Mouse (Mus musculus) lung, embryonic 14.5 days (tissue): ENCODE data around the gene Dcun1d2. TPM values are rescaled to one million over a fixed set of nuclear protein-coding genes. Genes with fewer than 3 reads are reported as not detected.

Source experiments
- ATAC-seq: fragments of 200-750 bp; cut with Nextera tagmentation; 2 replicates; pipeline ENCODE4 v1.8.0; 2017; ENCODE audit warnings: mild to moderate bottlenecking, moderate TSS enrichment, moderate library complexity; ENCODE audit not compliant: insufficient read depth
- DNase-seq: peaks from one replicate; pipeline ENCODE4 v3.0.0-alpha.2; 2015
- H3K27ac ChIP-seq: fragments of 300-500 bp; sonication (generic); 2 replicates; pipeline ENCODE4 v1.5.1; 2014; ENCODE audit warnings: low read depth, mild to moderate bottlenecking, moderate library complexity
- H3K27me3 ChIP-seq: fragments of 300-500 bp; sonication (generic); 2 replicates; pipeline ENCODE4 v1.6.1; 2014; ENCODE audit warnings: low read length, control low read depth; ENCODE audit not compliant: insufficient read depth
- H3K36me3 ChIP-seq: fragments of 300-500 bp; sonication (generic); 2 replicates; pipeline ENCODE4 v1.6.1; 2014; ENCODE audit warnings: control low read depth; ENCODE audit not compliant: insufficient read depth
- H3K4me1 ChIP-seq: fragments of 300-500 bp; sonication (generic); 2 replicates; pipeline ENCODE4 v1.6.1; 2014; ENCODE audit warnings: antibody characterized with exemption, control low read depth; ENCODE audit not compliant: insufficient read depth
- H3K4me2 ChIP-seq: fragments of 300-500 bp; sonication (generic); 2 replicates; pipeline ENCODE4 v1.6.1; 2014; ENCODE audit warnings: mild to moderate bottlenecking
- H3K4me3 ChIP-seq: fragments of 300-500 bp; sonication (generic); 2 replicates; pipeline ENCODE4 v1.5.1; 2014; ENCODE audit warnings: low read depth, low read length
- H3K9ac ChIP-seq: fragments of 300-500 bp; sonication (generic); 2 replicates; pipeline ENCODE4 v1.6.1; 2014
- H3K9me3 ChIP-seq: fragments of 300-500 bp; sonication (generic); 2 replicates; pipeline ENCODE4 v1.6.1; 2016; ENCODE audit warnings: low read depth, low read length, control low read depth
- CTCF ChIP-seq: IDR thresholded peaks from 2 replicates; pipeline ENCODE4 v1.5.1; 2016; ENCODE audit warnings: antibody characterized with exemption, low read depth
- WGBS: fragments of 180-500 bp; shearing (Covaris S2); extraction: QIAGEN DNeasy Blood & Tissue Kit; methylation state at CpG from one replicate; pipeline ENCODE4 v1.1.7; 2014; 5-methylcytosine and 5-hydroxymethylcytosine counted together
- polyA plus RNA-seq: library from polyadenylated mRNA; unstranded; fragments of >200 nt; fragmentation: Nextera tagmentation; extraction: Ambion mirVana; gene quantifications from 2 replicates; pipeline ENCODE4 v1.2.1, GENCODE M21; 2014

Dcun1d2 gene
- polyA plus RNA-seq, 1 experiment from 2014 or later = 26.2 TPM

GRCm38 (mm10) chr8:13306916-13307315 lies 19.0 kb upstream of the Dcun1d2 start:
- no peak for ATAC-seq
- no peak for DNase-seq
- Histone ChIP-seq H3K36me3 (peaks cover 37% of the 10 kb centered on the region; the same call in 1 of the 2 replicates), H3K27me3 (no peaks in the 10 kb centered on the region), H3K9ac (no peak overlapping the region), H3K9me3 (peaks cover 3% of the 10 kb centered on the region; the same call in 1 of the 2 replicates), H3K4me2 (no peak overlapping the region), H3K4me3 (no peak overlapping the region), H3K27ac (no peak overlapping the region), H3K4me1 (no peaks in the 10 kb centered on the region)
- TF ChIP-seq CTCF = no peak
- 79% methylated on average over 9 of the region's 9 CpGs for WGBS

- ATAC-seq (no peak), DNase-seq (no peak)
- Histone ChIP-seq H3K4me2 (no peak overlapping the region), H3K4me3 (no peak overlapping the region), H3K9me3 (peaks cover 3% of the 10 kb centered on the region; the same call in 1 of the 2 replicates), H3K36me3 (peaks cover 42% of the 10 kb centered on the region; the same call in 1 of the 2 replicates), H3K4me1 (no peaks in the 10 kb centered on the region), H3K27ac (no peak overlapping the region), H3K27me3 (no peaks in the 10 kb centered on the region), H3K9ac (no peak overlapping the region)
- 59% methylated on average over 7 of the region's 7 CpGs for WGBS
- no peak for TF ChIP-seq CTCF
Observed at GRCm38 (mm10) chr8:13306309-13306909, 18.5 kb upstream of the Dcun1d2 start.

- H3K27ac ChIP-seq = no peak overlapping the region
- H3K9me3 ChIP-seq = peaks cover 3% of the 10 kb centered on the region; the same call in 1 of the 2 replicates
- H3K27me3 ChIP-seq = no peaks in the 10 kb centered on the region
- H3K36me3 ChIP-seq = peaks cover 47% of the 10 kb centered on the region; the same call in 1 of the 2 replicates
- DNase-seq (no peak), ATAC-seq (no peak)
- no peak overlapping the region for H3K9ac ChIP-seq
- H3K4me2 ChIP-seq = no peak overlapping the region
- no peak overlapping the region for H3K4me3 ChIP-seq
- no peak for TF ChIP-seq CTCF
- WGBS = 94% methylated on average over 4 of the region's 4 CpGs
- no peaks in the 10 kb centered on the region for H3K4me1 ChIP-seq
Observed at GRCm38 (mm10) chr8:13305884-13306283, 18.0 kb upstream of the Dcun1d2 start.

- H3K4me2 ChIP-seq = no peak overlapping the region
- no peak for ATAC-seq
- DNase-seq = no peak
- H3K36me3 ChIP-seq = peaks cover 49% of the 10 kb centered on the region; the same call in 1 of the 2 replicates
- H3K9me3 ChIP-seq = peaks cover 3% of the 10 kb centered on the region; the same call in 1 of the 2 replicates
- 92% methylated on average over 6 of the region's 6 CpGs for WGBS
- H3K4me3 ChIP-seq = no peak overlapping the region
- TF ChIP-seq CTCF = no peak
- no peak overlapping the region for H3K27ac ChIP-seq
- H3K4me1 ChIP-seq = no peaks in the 10 kb centered on the region
- no peaks in the 10 kb centered on the region for H3K27me3 ChIP-seq
- H3K9ac ChIP-seq = no peak overlapping the region
Observed at GRCm38 (mm10) chr8:13305459-13305858, 17.5 kb upstream of the Dcun1d2 start.

- no peak overlapping the region for H3K4me3 ChIP-seq
- H3K36me3 ChIP-seq = peaks cover 71% of the 10 kb centered on the region
- H3K4me1 ChIP-seq = no peaks in the 10 kb centered on the region
- 96% methylated on average over 7 of the region's 7 CpGs for WGBS
- H3K27ac ChIP-seq = no peak overlapping the region
- H3K27me3 ChIP-seq = no peaks in the 10 kb centered on the region
- TF ChIP-seq CTCF = no peak
- H3K9me3 ChIP-seq = peaks cover 3% of the 10 kb centered on the region; the same call in 1 of the 2 replicates
- no peak overlapping the region for H3K9ac ChIP-seq
- ATAC-seq (no peak), DNase-seq (no peak)
- H3K4me2 ChIP-seq = no peak overlapping the region
Observed at GRCm38 (mm10) chr8:13301036-13301435, 13.1 kb upstream of the Dcun1d2 start.

- Histone ChIP-seq H3K27ac (no peak overlapping the region), H3K9ac (no peak overlapping the region), H3K27me3 (no peaks in the 10 kb centered on the region), H3K4me3 (no peak overlapping the region), H3K4me2 (no peak overlapping the region), H3K36me3 (peaks cover 78% of the 10 kb centered on the region), H3K9me3 (no peaks in the 10 kb centered on the region), H3K4me1 (no peaks in the 10 kb centered on the region)
- DNase-seq (no peak), ATAC-seq (no peak)
- TF ChIP-seq CTCF = no peak
- 93% methylated on average over 8 of the region's 8 CpGs for WGBS
Observed at GRCm38 (mm10) chr8:13299571-13299970, 11.6 kb upstream of the Dcun1d2 start.

GRCm38 (mm10) chr8:13293677-13294470 lies 5.9 kb upstream of the Dcun1d2 start:
- no peak for DNase-seq
- Histone ChIP-seq H3K27ac (no peak overlapping the region), H3K9ac (no peak overlapping the region), H3K9me3 (no peaks in the 10 kb centered on the region), H3K36me3 (peaks cover 54% of the 10 kb centered on the region), H3K4me3 (no peak overlapping the region), H3K27me3 (no peaks in the 10 kb centered on the region), H3K4me1 (0 out of 2 replicates have a peak, but pooled peaks cover 4% of the 10 kb centered on the region), H3K4me2 (no peak overlapping the region)
- WGBS = 89% methylated on average over 9 of the region's 9 CpGs
- no peak for ATAC-seq
- TF ChIP-seq CTCF = no peak
